9 mouse cellular contexts compared by ENCODE assay signal in the genomic region with DNA sequence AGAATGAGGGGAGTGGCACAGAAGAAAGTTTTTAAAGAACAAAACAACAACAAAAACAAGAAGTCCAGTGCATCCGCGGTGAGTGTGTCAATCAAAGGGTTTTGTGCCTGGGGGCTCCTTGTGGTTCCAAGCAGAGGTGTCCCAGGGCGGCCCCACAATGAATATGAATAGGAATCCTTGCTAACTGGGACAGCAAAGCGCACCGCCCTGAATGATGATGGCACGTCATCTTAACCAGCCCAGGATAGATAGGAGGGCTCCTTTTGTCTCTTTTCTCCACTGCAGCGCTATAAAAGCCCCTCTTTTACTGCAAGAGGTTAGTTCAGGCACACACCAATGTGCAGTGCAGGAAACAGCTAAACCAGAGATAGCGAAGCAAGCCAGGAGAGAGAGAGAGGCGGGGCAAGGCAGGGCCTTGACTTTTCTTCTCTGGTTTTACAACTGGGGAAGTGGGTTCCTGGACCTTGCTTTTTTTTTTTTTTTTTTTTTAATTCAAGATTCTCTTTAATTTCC. TPM values are rescaled to one million over a fixed set of nuclear protein-coding genes. Genes with fewer than 3 reads are reported as not detected.
A peak's percentile ranks its signal among the peaks of the same experiment; 100 is the strongest.
DNase-seq lines count a peak whose midpoint lies in the region; ATAC-seq and TF ChIP-seq lines count a peak whose summit lies in the region.
"Had no signal": no experiment of that assay in that cellular context is flagged by ENCODE, and none has a peak within 500 bp of the region (broad histone marks: within the 10 kb centered on the region; RNA-seq: fewer than 3 reads in every experiment).

A gene (plus strand): TSS at position 463 of the 513 bp plus-strand sequence.

- no peak within 1 kb of the TSS for H3K9ac ChIP-seq in lung, embryonic 14.5 days
- H3K9ac ChIP-seq in lung, postnatal 0 days (replicated peaks; ENCODE audit: low read depth), result no peak within 1 kb of the TSS
- no peak within 1 kb of the TSS; the same call in 1 of the 2 replicates for H3K9ac ChIP-seq in embryonic facial prominence, embryonic 13.5 days
- H3K9ac ChIP-seq in limb, embryonic 12.5 days (replicated peaks), result no peak within 1 kb of the TSS

- no peaks in the 10 kb centered on the region for H3K4me1 ChIP-seq in lung, embryonic 14.5 days (ENCODE audit: insufficient read depth)
- H3K4me1 ChIP-seq in lung, postnatal 0 days (ENCODE audit: insufficient read depth, low read depth, low read length), result no peaks in the 10 kb centered on the region
- H3K4me1 ChIP-seq in embryonic facial prominence, embryonic 13.5 days, result peaks cover 10% of the 10 kb centered on the region
- H3K4me1 ChIP-seq in limb, embryonic 12.5 days (replicated peaks), result peaks cover 8% of the 10 kb centered on the region

- TF ChIP-seq CTCF in lung, embryonic 14.5 days (IDR thresholded peaks at IDR 0.05; ENCODE audit: low read depth), result no peak
- no peak for TF ChIP-seq CTCF in lung, postnatal 0 days (IDR thresholded peaks at IDR 0.05)

- no peak for ATAC-seq in lung, embryonic 14.5 days (ENCODE audit: insufficient read depth)
- ATAC-seq in lung, postnatal 0 days, result no peak
- ATAC-seq in embryonic facial prominence, embryonic 13.5 days (ENCODE audit: insufficient number of reproducible peaks, insufficient read depth, low FRiP score, low TSS enrichment, low read depth), result no peak
- ATAC-seq in limb, embryonic 12.5 days (ENCODE audit: insufficient number of reproducible peaks, insufficient read depth, low FRiP score, low TSS enrichment, low read depth), result no peak
- no peak for ATAC-seq in frontal cortex, adult (ENCODE audit: low TSS enrichment)

- H3K36me3 ChIP-seq in lung, embryonic 14.5 days (ENCODE audit: insufficient read depth), result no peaks in the 10 kb centered on the region
- no peaks in the 10 kb centered on the region for H3K36me3 ChIP-seq in lung, postnatal 0 days (ENCODE audit: insufficient read depth, low read length)
- H3K36me3 ChIP-seq in embryonic facial prominence, embryonic 13.5 days, result no peaks in the 10 kb centered on the region
- no peaks in the 10 kb centered on the region for H3K36me3 ChIP-seq in limb, embryonic 12.5 days

- no peaks in the 10 kb centered on the region for H3K9me3 ChIP-seq in lung, embryonic 14.5 days (ENCODE audit: low read depth, low read length)
- H3K9me3 ChIP-seq in lung, postnatal 0 days (ENCODE audit: low read length), result no peaks in the 10 kb centered on the region
- no peaks in the 10 kb centered on the region for H3K9me3 ChIP-seq in embryonic facial prominence, embryonic 13.5 days
- H3K9me3 ChIP-seq in limb, embryonic 12.5 days, result no peaks in the 10 kb centered on the region

- H3K27me3 ChIP-seq in lung, embryonic 14.5 days (ENCODE audit: insufficient read depth, low read length), result peaks cover 98% of the 10 kb centered on the region
- peaks cover 85% of the 10 kb centered on the region for H3K27me3 ChIP-seq in lung, postnatal 0 days (replicated peaks; ENCODE audit: insufficient read depth, low read length)
- H3K27me3 ChIP-seq in embryonic facial prominence, embryonic 13.5 days, result peaks cover 98% of the 10 kb centered on the region
- H3K27me3 ChIP-seq in limb, embryonic 12.5 days, result peaks cover 95% of the 10 kb centered on the region

- 0 out of 2 replicates have a peak within 1 kb of the TSS, but pooled peaks have one; percentile 14 for H3K4me2 ChIP-seq in lung, embryonic 14.5 days
- H3K4me2 ChIP-seq in lung, postnatal 0 days (replicated peaks; ENCODE audit: low read depth, low read length), result no peak within 1 kb of the TSS
- H3K4me2 ChIP-seq in embryonic facial prominence, embryonic 13.5 days, result peak within 1 kb of the TSS; percentile 37
- H3K4me2 ChIP-seq in limb, embryonic 12.5 days, result peak within 1 kb of the TSS; percentile 45

- no peak within 1 kb of the TSS for H3K4me3 ChIP-seq in lung, embryonic 14.5 days (ENCODE audit: low read depth, low read length)
- no peak within 1 kb of the TSS for H3K4me3 ChIP-seq in lung, postnatal 0 days (ENCODE audit: low read depth, low read length)
- peak within 1 kb of the TSS; percentile 16; the same call in 1 of the 2 replicates for H3K4me3 ChIP-seq in embryonic facial prominence, embryonic 13.5 days
- peak within 1 kb of the TSS; percentile 20 for H3K4me3 ChIP-seq in limb, embryonic 12.5 days (replicated peaks)

- TF ChIP-seq EP300 in lung, postnatal 0 days (IDR thresholded peaks at IDR 0.05), result no peak

- 1% methylated on average over 9 of the region's 9 CpGs for WGBS in lung, embryonic 14.5 days
- WGBS in lung, postnatal 0 days, result 6% methylated on average over 9 of the region's 9 CpGs
- WGBS in embryonic facial prominence, embryonic 13.5 days, result under 1% methylated on average over 9 of the region's 9 CpGs
- WGBS in limb, embryonic 12.5 days, result under 1% methylated on average over 9 of the region's 9 CpGs

- DNase-seq in lung, embryonic 14.5 days, result no peak
- DNase-seq in lung, postnatal 0 days (ENCODE audit: low spot score), result no peak
- peak; percentile 40 to 47 for DNase-seq in thymus, postnatal 10 days (ENCODE audit: low spot score in 2 of 2)
- DNase-seq in left cerebral cortex, adult 8-10 months (ENCODE audit: low spot score in 2 of 2), result no peak
- no peak for DNase-seq in spleen, adult 12 weeks (ENCODE audit: low spot score)

- H3K27ac ChIP-seq in lung, embryonic 14.5 days (ENCODE audit: low read depth), result no peak within 1 kb of the TSS
- H3K27ac ChIP-seq in lung, postnatal 0 days (ENCODE audit: low read length), result no peak within 1 kb of the TSS
- H3K27ac ChIP-seq in embryonic facial prominence, embryonic 13.5 days, result no peak within 1 kb of the TSS
- H3K27ac ChIP-seq in limb, embryonic 12.5 days, result no peak within 1 kb of the TSS

RNA-seq across cellular contexts. Expression of the gene that starts here (rescaled TPM):
- not detected in 2 replicates for polyA plus RNA-seq in lung, embryonic 14.5 days (2014; fragmentation: Nextera tagmentation; extraction: Ambion mirVana)
- polyA plus RNA-seq in lung, postnatal 0 days (2015; fragmentation: Nextera tagmentation; extraction: Ambion mirVana), result not detected in 2 replicates
- 0.35 TPM in 1 of 2 replicates, not detected in the other for polyA plus RNA-seq in embryonic facial prominence, embryonic 13.5 days (2015; fragmentation: Nextera tagmentation; extraction: Ambion mirVana)
- polyA plus RNA-seq in limb, embryonic 12.5 days (2016; fragmentation: Nextera tagmentation; extraction: Ambion mirVana), result not detected in 2 replicates
- not detected for total RNA-seq in left cerebral cortex, adult 8-10 months (2022)
- total RNA-seq: monocyte, adult 5-6 weeks had no signal

Comparison
In these comparisons a context has a peak if more than half of its experiments do, and no peak if none do; other contexts are left out.
1. DNase-seq: peak in thymus, postnatal 10 days (2 of 2); none in lung, embryonic 14.5 days (single experiment), lung, postnatal 0 days (single experiment), left cerebral cortex, adult 8-10 months (0 of 2) and spleen, adult 12 weeks (single experiment).
2. H3K4me3 ChIP-seq: peak in embryonic facial prominence, embryonic 13.5 days (single experiment) and limb, embryonic 12.5 days (single experiment); none in lung, embryonic 14.5 days (single experiment) and lung, postnatal 0 days (single experiment).